ENCODE assay signal across 24 mouse cellular contexts in genomic region chr16:24334389-24334788, GRCm38 (mm10). TPM values are rescaled to one million over a fixed set of nuclear protein-coding genes. Genes with fewer than 3 reads are reported as not detected.
DNase-seq lines count a peak whose midpoint lies in the region; TF ChIP-seq lines count a peak whose summit lies in the region.
"Had no signal": no experiment of that assay in that cellular context is flagged by ENCODE, and none has a peak within 500 bp of the region (broad histone marks: within the 10 kb centered on the region; RNA-seq: fewer than 3 reads in every experiment).

No protein-coding gene starts in this region.

- no peak for TF ChIP-seq CTCF in layer of hippocampus, adult 2 months (conservative IDR thresholded peaks at IDR 0.05)
- TF ChIP-seq CTCF in embryonic fibroblast, embryonic 13.5 days (IDR thresholded peaks at IDR 0.05; ENCODE audit: borderline replicate concordance, insufficient read depth, low read length) = no peak

- TF ChIP-seq POLR2A in embryonic fibroblast, embryonic 13.5 days (IDR thresholded peaks at IDR 0.05; ENCODE audit: low read depth, low read length) = no peak

- DNase-seq in layer of hippocampus, adult 2 months (ENCODE audit: low spot score in 2 of 2) = no peak
- no peak for DNase-seq in layer of hippocampus, adult 11-12 months (ENCODE audit: low spot score)
- DNase-seq in 3T3-L1 (ENCODE audit: low read depth, low spot score) = peak; percentile 24
- DNase-seq in A20 (ENCODE audit: low read depth, low spot score) = peak; percentile 32
- DNase-seq in heart, postnatal 4 days = no peak
- DNase-seq in natural killer cell, adult 2 months (ENCODE audit: low spot score in 2 of 2) = no peak
- DNase-seq in urinary bladder, postnatal 4 days (ENCODE audit: low spot score in 2 of 2) = no peak
- DNase-seq: adrenal gland, adult 8-10 months; adrenal gland, postnatal 25 days; B cell, adult 2 months; cerebellum, adult 11 months; cerebellum, adult 2 months; cerebellum, adult 9-11 months; cerebellum, postnatal 25 days; gastrocnemius, postnatal 14 days; heart, adult 11 months had no signal

- H3K4me1 ChIP-seq in embryonic fibroblast, embryonic 13.5 days (ENCODE audit: control insufficient read depth, insufficient read depth, low read length) = no peaks in the 10 kb centered on the region; the same call in 1 of the 2 replicates
- H3K4me1 ChIP-seq: forebrain, embryonic 12.5 days; forebrain, embryonic 15.5 days; hindbrain, embryonic 10.5 days; hindbrain, embryonic 13.5 days; intestine, embryonic 15.5 days had no signal

- H3K27ac ChIP-seq in layer of hippocampus, adult 2 months = 0 out of 2 replicates have a peak overlapping the region, but pooled peaks have one; percentile 15
- peak overlapping the region; percentile 64 for H3K27ac ChIP-seq in embryonic fibroblast, embryonic 13.5 days (ENCODE audit: insufficient read depth, low read length)
- H3K27ac ChIP-seq: embryonic facial prominence, embryonic 13.5 days; forebrain, embryonic 12.5 days; forebrain, embryonic 15.5 days; hindbrain, embryonic 10.5 days; hindbrain, embryonic 13.5 days; intestine, embryonic 15.5 days had no signal

- no peak overlapping the region for H3K4me3 ChIP-seq in layer of hippocampus, adult 2 months
- no peak overlapping the region for H3K4me3 ChIP-seq in embryonic fibroblast, embryonic 13.5 days (ENCODE audit: insufficient read depth, low read length)
- H3K4me3 ChIP-seq: embryonic facial prominence, embryonic 13.5 days; forebrain, embryonic 12.5 days; forebrain, embryonic 15.5 days; hindbrain, embryonic 10.5 days; hindbrain, embryonic 13.5 days; intestine, embryonic 15.5 days had no signal

RNA-seq across cellular contexts. Expression of gene Lpp, which starts 58.9 kb away (rescaled TPM):
- 10 to 100 TPM; 10.1 to 10.5 TPM for total RNA-seq in layer of hippocampus, adult 2 months (2021)
- polyA plus RNA-seq in embryonic fibroblast, embryonic 13.5 days (2011; ENCODE audit: insufficient read length, low read depth, missing spikeins) = 256 and 360 TPM in 2 replicates
- total RNA-seq in heart, postnatal 4 days (2021) = 10 to 100 TPM; 77.6 to 80.1 TPM
- total RNA-seq: MEL had no signal

Comparison
In these comparisons a context has a peak if more than half of its experiments do, and no peak if none do; other contexts are left out.
1. DNase-seq: peak in 3T3-L1 (single experiment) and A20 (single experiment); none in layer of hippocampus, adult 2 months (0 of 2), layer of hippocampus, adult 11-12 months (single experiment), heart, postnatal 4 days (single experiment), natural killer cell, adult 2 months (0 of 2) and urinary bladder, postnatal 4 days (0 of 2).
2. RNA of gene Lpp, which starts 58.9 kb away (total RNA-seq): 77.6 to 80.1 TPM in heart, postnatal 4 days; 10.1 to 10.5 TPM in layer of hippocampus, adult 2 months; every median in the first group is over 4 times any median in the second.